Comparison of ENCODE assay signal across 24 mouse cellular contexts in the genomic region with DNA sequence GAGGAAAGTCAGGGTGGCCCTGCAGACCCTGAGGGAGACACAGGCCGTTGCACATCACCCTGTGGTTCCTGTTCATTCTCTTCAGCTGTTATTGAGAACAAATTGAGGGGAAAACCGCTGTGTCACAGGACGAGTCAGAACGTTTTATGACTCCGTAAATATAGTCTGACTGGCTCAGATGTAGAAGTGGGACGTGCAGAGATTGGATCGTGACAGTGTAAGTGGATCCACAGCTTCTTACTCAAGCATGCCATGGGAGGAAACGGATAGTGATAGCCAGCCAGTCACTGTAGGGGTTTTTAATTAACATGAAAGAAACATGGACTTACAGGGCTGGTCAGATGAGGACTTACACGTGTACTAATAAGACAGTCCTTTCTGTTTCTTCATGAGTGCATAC.
DNase-seq lines count a peak whose midpoint lies in the region; ATAC-seq and TF ChIP-seq lines count a peak whose summit lies in the region.
"Had no signal": no experiment of that assay in that cellular context is flagged by ENCODE, and none has a peak within 500 bp of the region (broad histone marks: within the 10 kb centered on the region; RNA-seq: fewer than 3 reads in every experiment).

No protein-coding gene starts in this region.

- in situ Hi-C loops in CH12.LX (cut with MboI; ENCODE audit: low pct_ligation_motif_present, low pct_unique_long_range_greater_than_20kb, low sequenced_read_pairs), result loop anchor here (10.0 kb wide), 1 partner anchor 470 kb away; no protein-coding TSS in a partner anchor

- peak; percentile 69 for ATAC-seq in kidney, embryonic 15.5 days (replicated peaks; ENCODE audit: low FRiP score)
- ATAC-seq: forebrain, embryonic 15.5 days; hindbrain, embryonic 16.5 days; intestine, embryonic 15.5 days had no signal

- no peak for TF ChIP-seq POLR2A in CH12.LX (IDR thresholded peaks at IDR 0.05; ENCODE audit: low read depth, low read length)

- no peaks in the 10 kb centered on the region for H3K27me3 ChIP-seq in kidney, embryonic 15.5 days
- H3K27me3 ChIP-seq in CH12.LX (replicated peaks), result no peaks in the 10 kb centered on the region
- H3K27me3 ChIP-seq: embryonic facial prominence, embryonic 12.5 days; embryonic facial prominence, embryonic 15.5 days; forebrain, embryonic 15.5 days; hindbrain, embryonic 13.5 days; intestine, embryonic 15.5 days had no signal

- 25% methylated on average over 9 of the region's 9 CpGs for WGBS in kidney, embryonic 15.5 days

- H3K9ac ChIP-seq in kidney, embryonic 15.5 days, result no peak overlapping the region
- no peak overlapping the region for H3K9ac ChIP-seq in CH12.LX (ENCODE audit: insufficient read depth, low read depth)
- H3K9ac ChIP-seq: embryonic facial prominence, embryonic 12.5 days; embryonic facial prominence, embryonic 15.5 days; forebrain, embryonic 15.5 days; hindbrain, embryonic 13.5 days; intestine, embryonic 15.5 days had no signal

- TF ChIP-seq CTCF in CH12.LX (conservative IDR thresholded peaks at IDR 0.05 in 1 of 2, IDR thresholded peaks at IDR 0.05 in 1 of 2; ENCODE audit: low read depth in 2 of 2, low read length in 2 of 2), result no peak

- no peak for TF ChIP-seq RAD21 in CH12.LX (IDR thresholded peaks at IDR 0.05; ENCODE audit: low read depth, low read length)

- no peaks in the 10 kb centered on the region for H3K79me2 ChIP-seq in CH12.LX (replicated peaks; ENCODE audit: control insufficient read depth, extremely low read depth, insufficient read depth, poor library complexity, severe bottlenecking)

- peaks cover 22% of the 10 kb centered on the region for H3K4me1 ChIP-seq in kidney, embryonic 15.5 days
- H3K4me1 ChIP-seq in CH12.LX (ENCODE audit: control insufficient read depth in 1 of 2, insufficient read depth in 2 of 2), result peaks cover 2 to 68% of the 10 kb centered on the region in 2 experiments; a peak in 2 of 4 replicates
- H3K4me1 ChIP-seq: embryonic facial prominence, embryonic 12.5 days; embryonic facial prominence, embryonic 15.5 days; hindbrain, embryonic 10.5 days; intestine, embryonic 15.5 days had no signal

- H3K36me3 ChIP-seq in kidney, embryonic 15.5 days, result peaks cover 73% of the 10 kb centered on the region
- peaks cover 55 to 86% of the 10 kb centered on the region in 2 experiments for H3K36me3 ChIP-seq in CH12.LX (replicated peaks in 1 of 2; ENCODE audit: control insufficient read depth in 1 of 2, insufficient read depth in 1 of 2, low read length in 1 of 2)

- H3K4me3 ChIP-seq in kidney, embryonic 15.5 days (replicated peaks), result no peak overlapping the region
- H3K4me3 ChIP-seq in CH12.LX (replicated peaks in 1 of 3; ENCODE audit: low read depth in 2 of 3, low read length in 2 of 3, poor library complexity in 1 of 3), result no peak overlapping the region
- H3K4me3 ChIP-seq: embryonic facial prominence, embryonic 12.5 days; embryonic facial prominence, embryonic 15.5 days; forebrain, embryonic 15.5 days; hindbrain, embryonic 10.5 days; hindbrain, embryonic 13.5 days; intestine, embryonic 15.5 days had no signal

- no peak for TF ChIP-seq EP300 in CH12.LX (IDR thresholded peaks at IDR 0.05; ENCODE audit: low read length)

- H3K27ac ChIP-seq in kidney, embryonic 15.5 days, result no peak overlapping the region
- H3K27ac ChIP-seq in CH12.LX (ENCODE audit: insufficient read depth, low read depth), result no peak overlapping the region
- H3K27ac ChIP-seq: embryonic facial prominence, embryonic 12.5 days; embryonic facial prominence, embryonic 15.5 days; forebrain, embryonic 15.5 days; hindbrain, embryonic 10.5 days; hindbrain, embryonic 13.5 days; intestine, embryonic 15.5 days had no signal

- dilution Hi-C loops in CH12.LX (cut with MboI; ENCODE audit: extremely low pct_ligation_motif_present, extremely low pct_unique_long_range_greater_than_20kb, low sequenced_read_pairs), result no loop called here

- no peak overlapping the region for H3K4me2 ChIP-seq in kidney, embryonic 15.5 days
- no peak overlapping the region for H3K4me2 ChIP-seq in CH12.LX (ENCODE audit: insufficient read depth, low read depth, poor library complexity, severe bottlenecking)
- H3K4me2 ChIP-seq: embryonic facial prominence, embryonic 12.5 days; embryonic facial prominence, embryonic 15.5 days; forebrain, embryonic 15.5 days; heart, embryonic 11.5 days; hindbrain, embryonic 13.5 days; intestine, embryonic 15.5 days had no signal

- no peaks in the 10 kb centered on the region for H3K9me3 ChIP-seq in kidney, embryonic 15.5 days (replicated peaks)
- H3K9me3 ChIP-seq in CH12.LX (replicated peaks; ENCODE audit: low read length), result no peaks in the 10 kb centered on the region
- H3K9me3 ChIP-seq: embryonic facial prominence, embryonic 12.5 days; embryonic facial prominence, embryonic 15.5 days; forebrain, embryonic 15.5 days; G1E; intestine, embryonic 15.5 days had no signal

- DNase-seq in gastrocnemius, adult 18-20 months (ENCODE audit: low spot score), result peak; percentile 60
- no peak for DNase-seq in gastrocnemius, postnatal 25 days
- DNase-seq in kidney, adult 18-20 months, result no peak
- DNase-seq in 3T3-L1 (ENCODE audit: low read depth, low spot score), result peak; percentile 32
- peak; percentile 65 for DNase-seq in CH12.LX (ENCODE audit: extremely low read depth)
- no peak for DNase-seq in frontal cortex, postnatal 10 days (ENCODE audit: low spot score in 2 of 2)
- no peak for DNase-seq in spleen, postnatal 14 days (ENCODE audit: low spot score in 2 of 2)
- DNase-seq: adrenal gland, adult 2 months; adrenal gland, postnatal 14 days; cerebellum, adult 11 months; cerebellum, adult 2 months; cerebellum, adult 9-11 months; cerebellum, postnatal 25 days; heart, adult 11 months had no signal

TF ChIP-seq in CH12.LX, 34 proteins besides CTCF, POLR2A, EP300 and RAD21:
- TF ChIP-seq NELFE (IDR thresholded peaks at IDR 0.05; ENCODE audit: low read depth, low read length) (no peak), ETS1 (conservative IDR thresholded peaks at IDR 0.05; ENCODE audit: low read depth, low read length) (peak; percentile 55), IRF4 (IDR thresholded peaks at IDR 0.05; ENCODE audit: low read depth, low read length) (no peak)

Comparison
In these comparisons a context has a peak if more than half of its experiments do, and no peak if none do; other contexts are left out.
1. DNase-seq: peak in gastrocnemius, adult 18-20 months (single experiment), 3T3-L1 (single experiment) and CH12.LX (single experiment); none in gastrocnemius, postnatal 25 days (single experiment), kidney, adult 18-20 months (single experiment), frontal cortex, postnatal 10 days (0 of 2) and spleen, postnatal 14 days (0 of 2).